8 mouse cellular contexts compared by ENCODE assay signal in the genomic region with DNA sequence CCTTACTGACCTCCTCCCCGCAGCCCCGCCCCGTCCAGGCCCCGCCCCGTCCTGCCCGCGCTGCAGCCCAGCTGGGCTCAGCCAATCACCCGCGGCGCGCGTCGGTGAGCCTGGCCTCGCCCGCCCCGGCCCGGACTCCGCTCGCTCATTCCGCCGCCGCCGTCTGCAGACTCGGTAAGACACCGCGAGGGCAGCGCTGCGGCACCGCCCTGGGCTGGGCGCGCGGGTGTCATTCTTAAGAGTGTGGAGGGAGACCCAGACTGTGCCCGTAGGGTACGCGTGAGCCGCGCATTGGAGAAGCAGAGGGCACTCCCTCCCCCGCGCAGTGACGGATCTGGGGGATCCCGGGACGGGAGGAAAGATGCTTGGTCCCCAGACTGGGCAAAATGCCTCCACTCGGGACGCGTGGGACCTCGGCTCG. TPM values are rescaled to one million over a fixed set of nuclear protein-coding genes. Genes with fewer than 3 reads are reported as not detected.
A peak's percentile ranks its signal among the peaks of the same experiment; 100 is the strongest.
DNase-seq lines count a peak whose midpoint lies in the region; ATAC-seq and TF ChIP-seq lines count a peak whose summit lies in the region.

No protein-coding gene starts in this region.

- DNase-seq in CD8-positive naive resting alpha-beta T cell, adult 2 months (ENCODE audit: low read depth in 2 of 2, low spot score in 2 of 2): peak; percentile 52 to 53
- peak; percentile 83 for DNase-seq in c-Kit-negative CD71-positive TER-119-positive erythroid progenitor cells, embryonic 14.5 days (ENCODE audit: low read depth, low spot score)
- peak; percentile 86 for DNase-seq in kidney, postnatal 0 days (ENCODE audit: low spot score)
- DNase-seq in liver, postnatal 0 days: peak; percentile 95
- peak; percentile 95 for DNase-seq in testis, postnatal 10 days (ENCODE audit: low spot score)

- H3K4me3 ChIP-seq in heart, embryonic 13.5 days: peak overlapping the region; percentile 78
- peak overlapping the region; percentile 73 for H3K4me3 ChIP-seq in kidney, postnatal 0 days (replicated peaks; ENCODE audit: low read depth, low read length)
- H3K4me3 ChIP-seq in liver, postnatal 0 days (ENCODE audit: low read depth, low read length): peak overlapping the region; percentile 71
- peak overlapping the region; percentile 55 for H3K4me3 ChIP-seq in neural tube, embryonic 12.5 days

- peaks cover 39% of the 10 kb centered on the region for H3K4me1 ChIP-seq in heart, embryonic 13.5 days
- peaks cover 12% of the 10 kb centered on the region; the same call in 1 of the 2 replicates for H3K4me1 ChIP-seq in kidney, postnatal 0 days (replicated peaks; ENCODE audit: insufficient read depth, low read length)
- H3K4me1 ChIP-seq in liver, postnatal 0 days (ENCODE audit: insufficient read depth): peaks cover 50% of the 10 kb centered on the region
- peaks cover 27% of the 10 kb centered on the region; the same call in 1 of the 2 replicates for H3K4me1 ChIP-seq in neural tube, embryonic 12.5 days

- ATAC-seq in erythroid progenitor cell, adult 5-6 weeks (replicated peaks; ENCODE audit: low FRiP score, poor library complexity, severe bottlenecking): peak; percentile 79
- peak; percentile 81 for ATAC-seq in heart, embryonic 13.5 days (ENCODE audit: extremely low read depth, insufficient number of reproducible peaks, low FRiP score, low TSS enrichment)
- peak; percentile 84 for ATAC-seq in kidney, postnatal 0 days (replicated peaks; ENCODE audit: low FRiP score, low read depth)
- peak; percentile 65 for ATAC-seq in liver, postnatal 0 days
- ATAC-seq in neural tube, embryonic 12.5 days (ENCODE audit: low FRiP score, low read depth): peak; percentile 66

- H3K4me2 ChIP-seq in heart, embryonic 13.5 days: peak overlapping the region; percentile 98
- H3K4me2 ChIP-seq in kidney, postnatal 0 days (ENCODE audit: low read length): peak overlapping the region; percentile 97
- H3K4me2 ChIP-seq in liver, postnatal 0 days (ENCODE audit: low read depth, low read length): peak overlapping the region; percentile 82
- peak overlapping the region; percentile 90 for H3K4me2 ChIP-seq in neural tube, embryonic 12.5 days (replicated peaks)

- no peaks in the 10 kb centered on the region for H3K36me3 ChIP-seq in heart, embryonic 13.5 days
- no peaks in the 10 kb centered on the region for H3K36me3 ChIP-seq in kidney, postnatal 0 days (ENCODE audit: insufficient read depth, low read length)
- H3K36me3 ChIP-seq in liver, postnatal 0 days (replicated peaks; ENCODE audit: insufficient read depth, low read length): no peaks in the 10 kb centered on the region
- H3K36me3 ChIP-seq in neural tube, embryonic 12.5 days: no peaks in the 10 kb centered on the region

- TF ChIP-seq CTCF in kidney, postnatal 0 days (IDR thresholded peaks at IDR 0.05; ENCODE audit: low read depth): no peak
- TF ChIP-seq CTCF in liver, postnatal 0 days (IDR thresholded peaks at IDR 0.05; ENCODE audit: low read depth): peak; percentile 12; the same call in 1 of the 2 replicates

- peak overlapping the region; percentile 96 for H3K27ac ChIP-seq in heart, embryonic 13.5 days (replicated peaks)
- H3K27ac ChIP-seq in kidney, postnatal 0 days: peak overlapping the region; percentile 88
- peak overlapping the region; percentile 95 for H3K27ac ChIP-seq in liver, postnatal 0 days (ENCODE audit: low read depth)
- H3K27ac ChIP-seq in neural tube, embryonic 12.5 days: no peak overlapping the region

- under 1% methylated on average over 47 of the region's 47 CpGs for WGBS in heart, embryonic 13.5 days
- under 1% methylated on average over 45 of the region's 47 CpGs for WGBS in kidney, postnatal 0 days
- WGBS in liver, postnatal 0 days (ENCODE audit: insufficient replicate concordance): under 1% methylated on average over 37 of the region's 47 CpGs
- WGBS in neural tube, embryonic 12.5 days: under 1% methylated on average over 47 of the region's 47 CpGs

- TF ChIP-seq EP300 in liver, postnatal 0 days (IDR thresholded peaks at IDR 0.05; ENCODE audit: low read depth): no peak

- H3K27me3 ChIP-seq in heart, embryonic 13.5 days (replicated peaks): no peaks in the 10 kb centered on the region
- H3K27me3 ChIP-seq in kidney, postnatal 0 days (ENCODE audit: insufficient read depth, low read length): no peaks in the 10 kb centered on the region
- no peaks in the 10 kb centered on the region for H3K27me3 ChIP-seq in liver, postnatal 0 days (ENCODE audit: insufficient read depth, low read length)
- peaks cover 38% of the 10 kb centered on the region for H3K27me3 ChIP-seq in neural tube, embryonic 12.5 days (replicated peaks)

- H3K9ac ChIP-seq in heart, embryonic 13.5 days: peak overlapping the region; percentile 90
- H3K9ac ChIP-seq in kidney, postnatal 0 days (ENCODE audit: low read depth, low read length): peak overlapping the region; percentile 81
- H3K9ac ChIP-seq in liver, postnatal 0 days (replicated peaks): peak overlapping the region; percentile 82
- H3K9ac ChIP-seq in neural tube, embryonic 12.5 days: peak overlapping the region; percentile 27

- no peaks in the 10 kb centered on the region for H3K9me3 ChIP-seq in heart, embryonic 13.5 days
- H3K9me3 ChIP-seq in kidney, postnatal 0 days (replicated peaks; ENCODE audit: low read length): no peaks in the 10 kb centered on the region
- H3K9me3 ChIP-seq in liver, postnatal 0 days (ENCODE audit: low read length): no peaks in the 10 kb centered on the region
- no peaks in the 10 kb centered on the region for H3K9me3 ChIP-seq in neural tube, embryonic 12.5 days

RNA-seq across cellular contexts. Expression of a gene that starts 1.1 kb away (rescaled TPM):
- 17.6 and 22.3 TPM in 2 replicates for total RNA-seq in erythroid progenitor cell, adult 5-6 weeks (2015; ENCODE audit: low replicate concordance)
- total RNA-seq in erythroid progenitor cell, adult 5-6 weeks (2017; ENCODE audit: low replicate concordance): 10.7 and 15.7 TPM in 2 replicates
- 23.1 and 23.8 TPM in 2 replicates for polyA plus RNA-seq in heart, embryonic 13.5 days (2015; fragmentation: Nextera tagmentation; extraction: Ambion mirVana)
- 70.8 and 81.4 TPM in 2 replicates for polyA plus RNA-seq in kidney, postnatal 0 days (2015; fragmentation: Nextera tagmentation; extraction: Ambion mirVana)
- polyA plus RNA-seq in liver, postnatal 0 days (2015; fragmentation: Nextera tagmentation; extraction: Ambion mirVana): 139 and 140 TPM in 2 replicates
- polyA plus RNA-seq in neural tube, embryonic 12.5 days (2016; fragmentation: Nextera tagmentation; extraction: Ambion mirVana): 10.0 and 10.6 TPM in 2 replicates

RNA-seq across cellular contexts. Expression of a gene that starts 40.4 kb away (rescaled TPM):
- 0.42 and 1.1 TPM in 2 replicates for total RNA-seq in erythroid progenitor cell, adult 5-6 weeks (2015; ENCODE audit: low replicate concordance)
- total RNA-seq in erythroid progenitor cell, adult 5-6 weeks (2017; ENCODE audit: low replicate concordance): 1.0 and 1.7 TPM in 2 replicates
- 5.8 TPM in 2 replicates for polyA plus RNA-seq in heart, embryonic 13.5 days (2015; fragmentation: Nextera tagmentation; extraction: Ambion mirVana)
- polyA plus RNA-seq in kidney, postnatal 0 days (2015; fragmentation: Nextera tagmentation; extraction: Ambion mirVana): 6.3 and 6.8 TPM in 2 replicates
- 1.4 and 1.8 TPM in 2 replicates for polyA plus RNA-seq in liver, postnatal 0 days (2015; fragmentation: Nextera tagmentation; extraction: Ambion mirVana)
- 11.5 and 11.8 TPM in 2 replicates for polyA plus RNA-seq in neural tube, embryonic 12.5 days (2016; fragmentation: Nextera tagmentation; extraction: Ambion mirVana)

RNA-seq across cellular contexts. Expression of a gene that starts 40.5 kb away (rescaled TPM):
- 29.2 and 33.5 TPM in 2 replicates for total RNA-seq in erythroid progenitor cell, adult 5-6 weeks (2015; ENCODE audit: low replicate concordance)
- total RNA-seq in erythroid progenitor cell, adult 5-6 weeks (2017; ENCODE audit: low replicate concordance): 13.6 and 30.7 TPM in 2 replicates
- polyA plus RNA-seq in heart, embryonic 13.5 days (2015; fragmentation: Nextera tagmentation; extraction: Ambion mirVana): 93.0 and 103 TPM in 2 replicates
- 116 and 124 TPM in 2 replicates for polyA plus RNA-seq in kidney, postnatal 0 days (2015; fragmentation: Nextera tagmentation; extraction: Ambion mirVana)
- 43.9 and 45.5 TPM in 2 replicates for polyA plus RNA-seq in liver, postnatal 0 days (2015; fragmentation: Nextera tagmentation; extraction: Ambion mirVana)
- 104 and 113 TPM in 2 replicates for polyA plus RNA-seq in neural tube, embryonic 12.5 days (2016; fragmentation: Nextera tagmentation; extraction: Ambion mirVana)

Comparison
In these comparisons a context has a peak if more than half of its experiments do, and no peak if none do; other contexts are left out.
1. H3K9ac ChIP-seq: peak in every context shown above with its lines; median percentile 90 in heart, embryonic 13.5 days; 82 in liver, postnatal 0 days; 81 in kidney, postnatal 0 days; 27 in neural tube, embryonic 12.5 days.